Mouse (Mus musculus): ENCODE data around the gene Gjb3. TPM values are rescaled to one million over a fixed set of nuclear protein-coding genes. Genes with fewer than 3 reads are reported as not detected.

The Gjb3 gene
- total and polyA plus RNA-seq, 3 experiments: not detected

- H3K27me3 ChIP-seq (replicated peaks): peaks cover 2% of the 10 kb centered on the region
- no peak overlapping the region for H3K4me2 ChIP-seq (ENCODE audit: insufficient read depth, low read depth, poor library complexity, severe bottlenecking)
- H3K27ac ChIP-seq (ENCODE audit: insufficient read depth, low read depth): no peak overlapping the region
- peaks cover 11% of the 10 kb centered on the region for H3K9me3 ChIP-seq (replicated peaks; ENCODE audit: low read length)
- no peaks in the 10 kb centered on the region for H3K79me2 ChIP-seq (replicated peaks; ENCODE audit: control insufficient read depth, extremely low read depth, insufficient read depth, poor library complexity, severe bottlenecking)
- H3K4me1 ChIP-seq (ENCODE audit: control insufficient read depth in 1 of 2, insufficient read depth in 2 of 2): peaks cover 0 to 17% of the 10 kb centered on the region in 2 experiments; a peak in 2 of 4 replicates
- DNase-seq (ENCODE audit: extremely low read depth): peak; percentile 29
- H3K9ac ChIP-seq (ENCODE audit: insufficient read depth, low read depth): no peak overlapping the region
- dilution Hi-C loops (cut with MboI; ENCODE audit: extremely low pct_ligation_motif_present, extremely low pct_unique_long_range_greater_than_20kb, low sequenced_read_pairs): no loop called here
- in situ Hi-C loops (cut with MboI; ENCODE audit: low pct_ligation_motif_present, low pct_unique_long_range_greater_than_20kb, low sequenced_read_pairs): loop anchor here (25.0 kb wide), 1 partner anchor 1169 kb away; no protein-coding TSS in a partner anchor
- TF ChIP-seq SMC3 (IDR thresholded peaks at IDR 0.05; ENCODE audit: low read depth, low read length) (peak; percentile 59), CTCF (conservative IDR thresholded peaks at IDR 0.05 in 1 of 2, IDR thresholded peaks at IDR 0.05 in 1 of 2; ENCODE audit: low read depth in 2 of 2, low read length in 2 of 2) (peak; percentile 67 to 73), RAD21 (IDR thresholded peaks at IDR 0.05; ENCODE audit: low read depth, low read length) (peak; percentile 83), JUN (IDR thresholded peaks at IDR 0.05; ENCODE audit: insufficient read depth, low read depth, low read length) (no peak), MXI1 (IDR thresholded peaks at IDR 0.05; ENCODE audit: low read depth, low read length) (no peak)
- no peak overlapping the region for H3K4me3 ChIP-seq (replicated peaks in 1 of 3; ENCODE audit: low read depth in 2 of 3, low read length in 2 of 3, poor library complexity in 1 of 3)
- H3K36me3 ChIP-seq (replicated peaks in 1 of 2; ENCODE audit: control insufficient read depth in 1 of 2, insufficient read depth in 1 of 2, low read length in 1 of 2): no peaks in the 10 kb centered on the region
Observed at GRCm38 (mm10) chr4:127368379-127368973, 37.8 kb upstream of the Gjb3 start.

- Histone ChIP-seq H3K4me3 (replicated peaks in 1 of 3; ENCODE audit: low read depth in 2 of 3, low read length in 2 of 3, poor library complexity in 1 of 3) (no peak overlapping the region), H3K9ac (ENCODE audit: insufficient read depth, low read depth) (no peak overlapping the region), H3K4me2 (ENCODE audit: insufficient read depth, low read depth, poor library complexity, severe bottlenecking) (no peak overlapping the region), H3K79me2 (replicated peaks; ENCODE audit: control insufficient read depth, extremely low read depth, insufficient read depth, poor library complexity, severe bottlenecking) (no peaks in the 10 kb centered on the region), H3K27ac (ENCODE audit: insufficient read depth, low read depth) (no peak overlapping the region), H3K36me3 (replicated peaks in 1 of 2; ENCODE audit: control insufficient read depth in 1 of 2, insufficient read depth in 1 of 2, low read length in 1 of 2) (no peaks in the 10 kb centered on the region), H3K27me3 (replicated peaks) (peaks cover 2% of the 10 kb centered on the region), H3K4me1 (ENCODE audit: control insufficient read depth in 1 of 2, insufficient read depth in 2 of 2) (peaks cover 0 to 22% of the 10 kb centered on the region in 2 experiments; a peak in 2 of 4 replicates), H3K9me3 (replicated peaks; ENCODE audit: low read length) (peaks cover 8% of the 10 kb centered on the region)
- in situ Hi-C loops (cut with MboI; ENCODE audit: low pct_ligation_motif_present, low pct_unique_long_range_greater_than_20kb, low sequenced_read_pairs): loop anchor here (25.0 kb wide), 1 partner anchor 1171 kb away; no protein-coding TSS in a partner anchor
- TF ChIP-seq MXI1 (IDR thresholded peaks at IDR 0.05; ENCODE audit: low read depth, low read length): no peak
- no peak for TF ChIP-seq EP300 (IDR thresholded peaks at IDR 0.05; ENCODE audit: low read length)
- no peak for TF ChIP-seq MYC (IDR thresholded peaks at IDR 0.05; ENCODE audit: low read depth, low read length)
- TF ChIP-seq SIN3A (IDR thresholded peaks at IDR 0.05; ENCODE audit: low read length): no peak
- TF ChIP-seq UBTF (IDR thresholded peaks at IDR 0.05; ENCODE audit: low read depth, low read length): no peak
- no peak for TF ChIP-seq MAX (IDR thresholded peaks at IDR 0.05; ENCODE audit: low read length)
- no peak for TF ChIP-seq USF1 (IDR thresholded peaks at IDR 0.05; ENCODE audit: low read depth, low read length)
- TF ChIP-seq MEF2A (IDR thresholded peaks at IDR 0.05; ENCODE audit: borderline replicate concordance, low read depth, low read length): no peak
- no peak for TF ChIP-seq ZKSCAN1 (IDR thresholded peaks at IDR 0.05; ENCODE audit: borderline replicate concordance, low read depth, low read length)
- no peak for TF ChIP-seq GABPA (IDR thresholded peaks at IDR 0.05; ENCODE audit: insufficient replicate concordance, low read depth, low read length)
- TF ChIP-seq PAX5 (IDR thresholded peaks at IDR 0.05; ENCODE audit: low read length): no peak
- dilution Hi-C loops (cut with MboI; ENCODE audit: extremely low pct_ligation_motif_present, extremely low pct_unique_long_range_greater_than_20kb, low sequenced_read_pairs): no loop called here
- DNase-seq (ENCODE audit: extremely low read depth): no peak
Observed at GRCm38 (mm10) chr4:127365834-127366233, 35.2 kb upstream of the Gjb3 start.

All from CH12.LX (cell line).